Mouse (Mus musculus): ENCODE results near the gene Stt3b.

DNA sequence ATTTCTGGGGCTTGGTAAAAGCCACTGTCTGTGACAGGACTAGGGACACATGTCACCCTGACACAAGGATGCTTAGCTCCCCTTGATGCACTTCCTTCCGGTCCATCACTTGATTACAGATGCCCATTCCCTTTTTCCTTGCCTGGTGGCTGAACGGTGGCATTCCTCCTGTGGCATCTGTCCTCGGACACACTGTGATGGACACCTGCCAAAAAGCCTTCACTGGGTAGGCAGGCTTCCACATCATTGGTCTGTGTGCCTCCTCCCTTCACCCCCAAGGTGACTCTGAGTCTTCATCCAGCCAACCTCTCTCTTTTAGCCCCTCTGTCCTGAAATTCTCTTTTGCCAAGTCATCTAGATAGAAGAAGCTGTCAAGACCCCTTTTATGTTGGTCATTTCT is 78.7 kb downstream of the Stt3b start:
- TF ChIP-seq CTCF (IDR thresholded peaks at IDR 0.05; ENCODE audit: control insufficient read depth, insufficient read depth, insufficient replicate concordance, low read depth, low read length) (no peak), POLR2A (IDR thresholded peaks at IDR 0.05; ENCODE audit: control insufficient read depth, low read depth, low read length) (no peak)
